Mouse (Mus musculus) heart, adult 2 months (tissue): ENCODE measurements around the gene Rab24. TPM values are rescaled to one million over a fixed set of nuclear protein-coding genes. Genes with fewer than 3 reads are reported as not detected.

Source experiments
- DNase-seq, 2 experiments: peaks; one replicate each; pipeline ENCODE4 v3.0.0; 2021
- H3K27ac ChIP-seq: fragments of 200-600 bp; 2 replicates; pipeline ENCODE4 v1.8.1; 2022
- H3K27me3 ChIP-seq: fragments of 200-500 bp; 2 replicates; pipeline ENCODE4 v1.6.1; 2012; ENCODE audit warnings: mild to moderate bottlenecking, low read length, inconsistent platforms, mixed read lengths; ENCODE audit not compliant: control insufficient read depth, insufficient read depth
- H3K36me3 ChIP-seq: fragments of 200-500 bp; 2 replicates; pipeline ENCODE4 v1.6.1; 2012; ENCODE audit warnings: low read length, inconsistent platforms; ENCODE audit not compliant: control insufficient read depth, insufficient read depth
- H3K4me1 ChIP-seq: fragments of 200-500 bp; 2 replicates; pipeline ENCODE4 v1.6.1; 2011; ENCODE audit warnings: low read length; ENCODE audit not compliant: control insufficient read depth, insufficient read depth
- H3K4me3 ChIP-seq: fragments of 200-600 bp; 2 replicates; pipeline ENCODE4 v1.8.1; 2022
- H3K79me2 ChIP-seq: fragments of 200-500 bp; replicated peaks from 2 replicates; pipeline ENCODE4 v1.6.1; 2012; ENCODE audit warnings: mild to moderate bottlenecking, inconsistent platforms, low read length, moderate library complexity, mixed read lengths; ENCODE audit not compliant: control insufficient read depth, insufficient read depth
- H3K9ac ChIP-seq: fragments of 200-500 bp; 2 replicates; pipeline ENCODE4 v1.6.1; 2012; ENCODE audit warnings: low read depth, mild to moderate bottlenecking, control low read depth, inconsistent platforms, low read length, mixed read lengths
- CTCF ChIP-seq: fragments of 200-600 bp; IDR thresholded peaks from 2 replicates; pipeline ENCODE4 v1.8.1; 2022; ENCODE audit warnings: antibody characterized with exemption, mild to moderate bottlenecking, moderate library complexity
- EP300 ChIP-seq: fragments of 200-500 bp; IDR thresholded peaks from 2 replicates; pipeline ENCODE4 v1.6.1; 2011; ENCODE audit warnings: low read depth, low read length, control low read depth; ENCODE audit not compliant: insufficient read depth
- POLR2A ChIP-seq: fragments of 200-500 bp; IDR thresholded peaks from 2 replicates; pipeline ENCODE4 v1.6.1; 2011; ENCODE audit warnings: mild to moderate bottlenecking, low read depth, low read length, control low read depth; ENCODE audit not compliant: insufficient read depth
- WGBS: fragments of 180-500 bp; shearing (Covaris S2); methylation state at CpG from one replicate; pipeline ENCODE4 v1.1.7; 2018; 5-methylcytosine and 5-hydroxymethylcytosine counted together
- intact Hi-C: fragments of 180-260 bp; cut with DNase I; formaldehyde crosslinking; loops from one replicate; pipeline ENCODE4 v1.15.1; 2025
- polyA plus RNA-seq: library from polyadenylated mRNA; depleted of rRNA; stranded (reverse); fragments of >200 nt; gene quantifications from 2 replicates; pipeline ENCODE4 v1.2.3, GENCODE M21; 2012
- total RNA-seq, 2 experiments: library from RNA; stranded (reverse); gene quantifications; 2 replicates each; pipeline ENCODE4 v1.2.3; 2021

Gene Rab24
- total and polyA plus RNA-seq, 3 experiments: 29.1 to 60.6 (median 37.2) TPM

GRCm38 (mm10) chr13:55362453-55363060, 40.8 kb upstream of the Rab24 start, which contains the start of gene Lman2:
Lman2 (minus strand) TSS chr13:55362783.
- peak within 1 kb of the TSS; percentile 93 for H3K9ac ChIP-seq
- H3K27me3 ChIP-seq: no peaks in the 10 kb centered on the region
- peaks cover 7% of the 10 kb centered on the region; the same call in 1 of the 2 replicates for H3K4me1 ChIP-seq
- intact Hi-C loops: loop anchor here (2.0 kb wide), 2 partner anchors 34 to 230 kb away; partner anchors contain the start of gene Mxd3
- H3K27ac ChIP-seq: peak within 1 kb of the TSS; percentile 91
- H3K79me2 ChIP-seq: peaks cover 7% of the 10 kb centered on the region
- H3K36me3 ChIP-seq: peaks cover 8% of the 10 kb centered on the region
- peak; percentile 93 to 98 for DNase-seq
- TF ChIP-seq POLR2A (peak; percentile 80), EP300 (0 out of 2 replicates have a peak, but pooled peaks have one; percentile 42), CTCF (no peak)
- WGBS: under 1% methylated on average over 35 of the region's 35 CpGs
- peak within 1 kb of the TSS; percentile 97 for H3K4me3 ChIP-seq

GRCm38 (mm10) chr13:55361974-55362452, 40.3 kb upstream of the Rab24 start:
- no peak for DNase-seq
- no peaks in the 10 kb centered on the region for H3K27me3 ChIP-seq
- H3K9ac ChIP-seq: peak overlapping the region; percentile 93
- H3K4me1 ChIP-seq: peaks cover 7% of the 10 kb centered on the region; the same call in 1 of the 2 replicates
- H3K79me2 ChIP-seq: peaks cover 7% of the 10 kb centered on the region
- peaks cover 8% of the 10 kb centered on the region for H3K36me3 ChIP-seq
- H3K27ac ChIP-seq: peak overlapping the region; percentile 91
- intact Hi-C loops: loop anchor here (2.0 kb wide), 2 partner anchors 33 to 231 kb away; partner anchors contain the start of gene Mxd3
- TF ChIP-seq CTCF (no peak), POLR2A (no peak), EP300 (no peak)
- peak overlapping the region; percentile 97 for H3K4me3 ChIP-seq
- WGBS: under 1% methylated on average over 32 of the region's 32 CpGs

- Histone ChIP-seq H3K79me2 (peaks cover 7% of the 10 kb centered on the region), H3K4me3 (peak overlapping the region; percentile 97; the same call in 1 of the 2 replicates), H3K27me3 (no peaks in the 10 kb centered on the region), H3K4me1 (peaks cover 7% of the 10 kb centered on the region; the same call in 1 of the 2 replicates), H3K9ac (no peak overlapping the region), H3K36me3 (peaks cover 8% of the 10 kb centered on the region), H3K27ac (no peak overlapping the region)
- TF ChIP-seq POLR2A (no peak), CTCF (no peak), EP300 (no peak)
- DNase-seq: no peak
- intact Hi-C loops: no loop called here
Measured at GRCm38 (mm10) chr13:55361145-55361544, 39.4 kb upstream of the Rab24 start.

- intact Hi-C loops: no loop called here
- Histone ChIP-seq H3K36me3 (no peaks in the 10 kb centered on the region), H3K4me3 (no peak overlapping the region), H3K27me3 (no peaks in the 10 kb centered on the region), H3K4me1 (no peaks in the 10 kb centered on the region), H3K27ac (no peak overlapping the region), H3K79me2 (no peaks in the 10 kb centered on the region), H3K9ac (no peak overlapping the region)
- no peak for TF ChIP-seq CTCF
- no peak for TF ChIP-seq EP300
- TF ChIP-seq POLR2A: no peak
- DNase-seq: no peak
- 67% methylated on average over 11 of the region's 11 CpGs for WGBS
Measured at GRCm38 (mm10) chr13:55346745-55347144, 25.0 kb upstream of the Rab24 start.

GRCm38 (mm10) chr13:55344286-55344685, 22.5 kb upstream of the Rab24 start:
- no peaks in the 10 kb centered on the region for H3K36me3 ChIP-seq

GRCm38 (mm10) chr13:55342469-55342868, 20.7 kb upstream of the Rab24 start:
- TF ChIP-seq EP300: no peak
- no peak for TF ChIP-seq CTCF
- no peak for TF ChIP-seq POLR2A
- Histone ChIP-seq H3K27ac (no peak overlapping the region), H3K27me3 (no peaks in the 10 kb centered on the region), H3K9ac (no peak overlapping the region), H3K4me1 (no peaks in the 10 kb centered on the region), H3K36me3 (no peaks in the 10 kb centered on the region), H3K4me3 (no peak overlapping the region), H3K79me2 (no peaks in the 10 kb centered on the region)
- intact Hi-C loops: no loop called here
- no peak for DNase-seq
- WGBS: 46% methylated on average over 11 of the region's 11 CpGs

More at GRCm38 (mm10) chr13:55344286-55344685, 22.5 kb upstream of the Rab24 start:
- Histone ChIP-seq H3K4me1 (no peaks in the 10 kb centered on the region), H3K4me3 (no peak overlapping the region), H3K27me3 (no peaks in the 10 kb centered on the region), H3K9ac (no peak overlapping the region), H3K79me2 (no peaks in the 10 kb centered on the region), H3K27ac (no peak overlapping the region)
- no peak for DNase-seq
- intact Hi-C loops: no loop called here
- WGBS: 70% methylated on average over 7 of the region's 7 CpGs
- TF ChIP-seq POLR2A: no peak
- TF ChIP-seq EP300: no peak
- TF ChIP-seq CTCF: no peak
